8 mouse cellular contexts compared by ENCODE assay signal in genomic region chr5:22327170-22327569, GRCm38 (mm10). TPM values are rescaled to one million over a fixed set of nuclear protein-coding genes. Genes with fewer than 3 reads are reported as not detected.
A peak's percentile ranks its signal among the peaks of the same experiment; 100 is the strongest.
DNase-seq lines count a peak whose midpoint lies in the region; ATAC-seq and TF ChIP-seq lines count a peak whose summit lies in the region.

No protein-coding gene starts in this region.

- peak; percentile 20 for DNase-seq in CD4-positive, CD25-positive, alpha-beta regulatory T cell, adult 2 months (ENCODE audit: low read depth, low spot score)
- peak in 1 of 2 experiments; percentile 31 for DNase-seq in layer of hippocampus, adult 2 months (ENCODE audit: low spot score in 2 of 2)
- no peak for DNase-seq in layer of hippocampus, postnatal 14 days (ENCODE audit: low spot score in 2 of 2)
- peak; percentile 63 for DNase-seq in adrenal gland, postnatal 10 days
- peak; percentile 60 for DNase-seq in limb, embryonic 10.5 days (ENCODE audit: low spot score)
- peak; percentile 66 to 80 for DNase-seq in spleen, postnatal 10 days (ENCODE audit: low spot score in 2 of 2)
- no peak for DNase-seq in frontal cortex, postnatal 36 days (ENCODE audit: low spot score in 2 of 2)

- no peaks in the 10 kb centered on the region for H3K4me1 ChIP-seq in limb, embryonic 10.5 days

- H3K27me3 ChIP-seq in limb, embryonic 10.5 days (ENCODE audit: low read depth, poor library complexity, severe bottlenecking) = no peaks in the 10 kb centered on the region

- TF ChIP-seq CTCF in layer of hippocampus, adult 2 months (conservative IDR thresholded peaks at IDR 0.05) = peak; percentile 75

- 86% methylated on average over 3 of the region's 3 CpGs for whole genome bisulfite sequencing in limb, embryonic 10.5 days

- no peaks in the 10 kb centered on the region for H3K9me3 ChIP-seq in limb, embryonic 10.5 days (replicated peaks)

- no peak overlapping the region for H3K4me3 ChIP-seq in layer of hippocampus, adult 2 months
- no peak overlapping the region for H3K4me3 ChIP-seq in limb, embryonic 10.5 days

- ATAC-seq in CD4-positive, CD25-positive, alpha-beta regulatory T cell, adult 4 months = no peak

- no peaks in the 10 kb centered on the region for H3K36me3 ChIP-seq in limb, embryonic 10.5 days

- no peak overlapping the region for H3K27ac ChIP-seq in layer of hippocampus, adult 2 months
- no peak overlapping the region for H3K27ac ChIP-seq in limb, embryonic 10.5 days

RNA-seq across cellular contexts. Expression of gene Reln, which starts 17.3 kb away (rescaled TPM):
- under 1 TPM in 1 of 2 experiments, not detected in 1; 0.24 TPM for polyA plus RNA-seq in CD4-positive, CD25-positive, alpha-beta regulatory T cell, adult 4 months (2017; shearing (Covaris generic))
- total RNA-seq in layer of hippocampus, adult 2 months (2021) = 10 to 100 TPM; 47.1 to 48.7 TPM
- 10 to 100 TPM; 86.9 to 87.4 TPM for total RNA-seq in layer of hippocampus, postnatal 14 days (2021)
- total RNA-seq in adrenal gland, postnatal 10 days (2021) = 10 to 100 TPM; 14.5 to 18.0 TPM
- polyA plus RNA-seq in limb, embryonic 10.5 days (2016; fragmentation: Nextera tagmentation; extraction: Ambion mirVana) = 0.71 and 1.2 TPM in 2 replicates

Comparison
In these comparisons a context has a peak if more than half of its experiments do, and no peak if none do; other contexts are left out.
1. DNase-seq: peak in CD4-positive, CD25-positive, alpha-beta regulatory T cell, adult 2 months (single experiment), adrenal gland, postnatal 10 days (single experiment), limb, embryonic 10.5 days (single experiment) and spleen, postnatal 10 days (2 of 2); none in layer of hippocampus, postnatal 14 days (0 of 2) and frontal cortex, postnatal 36 days (0 of 2).